Mouse (Mus musculus) forebrain, postnatal 0 days (tissue): Measurements from ENCODE around the gene Nkx6-2. TPM values are rescaled to one million over a fixed set of nuclear protein-coding genes. Genes with fewer than 3 reads are reported as not detected.

Source experiments
- ATAC-seq: fragments of 200-750 bp; cut with Nextera tagmentation; 2 replicates; pipeline ENCODE4 v1.8.0; 2017; ENCODE audit warnings: mild to moderate bottlenecking, moderate library complexity
- DNase-seq: peaks from one replicate; pipeline ENCODE4 v3.0.0-alpha.2; 2015
- H3K27ac ChIP-seq: fragments of 300-500 bp; sonication (generic); 2 replicates; pipeline ENCODE4 v1.5.1; 2014; ENCODE audit warnings: low read depth, mild to moderate bottlenecking, antibody characterized with exemption, low read length, moderate library complexity, mixed read lengths
- H3K27me3 ChIP-seq: fragments of 300-500 bp; sonication (generic); 2 replicates; pipeline ENCODE4 v1.6.1; 2014; ENCODE audit warnings: mild to moderate bottlenecking, low read length, mixed read lengths; ENCODE audit not compliant: insufficient read depth
- H3K36me3 ChIP-seq: fragments of 300-500 bp; sonication (generic); 2 replicates; pipeline ENCODE4 v1.6.1; 2014; ENCODE audit warnings: mild to moderate bottlenecking, moderate library complexity; ENCODE audit not compliant: insufficient read depth
- H3K4me1 ChIP-seq: fragments of 300-500 bp; sonication (generic); 2 replicates; pipeline ENCODE4 v1.6.1; 2014; ENCODE audit warnings: antibody characterized with exemption; ENCODE audit not compliant: insufficient read depth
- H3K4me2 ChIP-seq: fragments of 300-500 bp; sonication (generic); 2 replicates; pipeline ENCODE4 v1.6.1; 2014; ENCODE audit warnings: low read depth, mild to moderate bottlenecking, moderate library complexity
- H3K4me3 ChIP-seq: fragments of 300-500 bp; sonication (generic); 2 replicates; pipeline ENCODE4 v1.5.1; 2014; ENCODE audit warnings: low read depth, low read length, mixed read lengths
- H3K9ac ChIP-seq: fragments of 300-500 bp; sonication (generic); 2 replicates; pipeline ENCODE4 v1.6.1; 2014; ENCODE audit warnings: mild to moderate bottlenecking
- H3K9me3 ChIP-seq: fragments of 300-500 bp; sonication (generic); 2 replicates; pipeline ENCODE4 v1.6.1; 2016; ENCODE audit warnings: low read length
- CTCF ChIP-seq: sonication (generic); IDR thresholded peaks from 2 replicates; pipeline ENCODE4 v1.5.1; 2016; ENCODE audit warnings: antibody characterized with exemption, control low read depth, low read depth
- WGBS: fragments of 180-500 bp; shearing (Covaris S2); extraction: QIAGEN DNeasy Blood & Tissue Kit; methylation state at CpG from one replicate; pipeline ENCODE4 v1.1.7; 2014; 5-methylcytosine and 5-hydroxymethylcytosine counted together
- polyA plus RNA-seq: library from polyadenylated mRNA; unstranded; fragments of >200 nt; fragmentation: Nextera tagmentation; extraction: Ambion mirVana; gene quantifications from 2 replicates; pipeline ENCODE4 v1.2.1, GENCODE M21; 2015
- total RNA-seq: library from RNA; depleted of rRNA; stranded (reverse); fragments of >200 nt; gene quantifications from 2 replicates; pipeline ENCODE4 v1.2.3, GENCODE M21; 2014

Nkx6-2 gene
- total and polyA plus RNA-seq, 2 experiments from 2014 or later, result 1.00 to 1.4 TPM

DNA sequence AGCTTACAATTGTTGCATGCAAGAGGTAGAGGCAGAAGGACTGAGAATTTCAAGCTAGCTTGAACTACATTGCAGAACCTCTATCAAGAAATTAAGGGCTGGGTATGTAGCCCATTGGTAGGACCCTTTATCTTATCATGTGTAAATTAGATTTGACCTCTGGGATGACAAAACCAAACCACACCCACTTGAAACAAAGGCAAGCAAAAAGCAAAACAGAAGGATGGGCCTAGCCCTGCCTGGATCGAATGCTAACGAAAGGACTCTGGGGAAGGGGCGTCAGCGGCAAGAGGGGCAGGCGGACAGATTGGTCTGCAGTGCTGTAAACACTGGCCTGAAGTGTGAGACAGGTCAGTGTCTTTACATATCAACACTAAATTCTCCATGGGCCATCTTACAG lies 8.7 kb upstream of the Nkx6-2 start:
- H3K27ac ChIP-seq, result no peak overlapping the region
- no peaks in the 10 kb centered on the region for H3K4me1 ChIP-seq
- WGBS, result 90% methylated on average over 5 of the region's 5 CpGs
- H3K9ac ChIP-seq, result no peak overlapping the region
- ATAC-seq, result no peak
- H3K27me3 ChIP-seq, result peaks cover 28% of the 10 kb centered on the region
- H3K36me3 ChIP-seq, result no peaks in the 10 kb centered on the region
- H3K4me2 ChIP-seq, result no peak overlapping the region
- no peak overlapping the region for H3K4me3 ChIP-seq
- no peaks in the 10 kb centered on the region for H3K9me3 ChIP-seq
- no peak for DNase-seq
- TF ChIP-seq CTCF, result no peak

DNA sequence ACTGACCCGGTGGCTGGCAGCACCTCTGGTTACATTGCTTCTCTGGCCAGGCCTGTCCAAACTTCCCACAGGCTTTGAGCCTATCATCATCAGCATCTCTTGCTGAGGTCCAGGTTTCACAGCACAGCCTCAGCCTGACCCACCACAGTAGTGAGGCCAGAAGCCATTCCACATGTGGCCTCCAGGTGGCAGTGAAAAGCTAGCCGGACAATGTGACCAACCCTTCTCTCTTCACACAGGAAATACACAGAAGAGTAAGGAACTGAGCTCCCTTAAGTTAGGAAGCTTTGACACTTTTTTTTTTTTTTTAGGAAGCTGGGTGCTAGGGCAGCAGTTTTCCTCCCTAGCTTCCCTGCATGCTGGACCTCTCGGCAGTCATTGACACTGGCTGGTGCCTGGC lies 7.7 kb upstream of the Nkx6-2 start:
- 33% methylated on average over 3 of the region's 3 CpGs for WGBS
- no peak overlapping the region for H3K27ac ChIP-seq
- no peaks in the 10 kb centered on the region for H3K36me3 ChIP-seq
- peak; percentile 71 for TF ChIP-seq CTCF
- no peaks in the 10 kb centered on the region for H3K4me1 ChIP-seq
- DNase-seq (peak; percentile 49), ATAC-seq (no peak)
- H3K4me3 ChIP-seq, result no peak overlapping the region
- H3K27me3 ChIP-seq, result peaks cover 38% of the 10 kb centered on the region
- H3K9me3 ChIP-seq, result no peaks in the 10 kb centered on the region
- H3K9ac ChIP-seq, result no peak overlapping the region
- no peak overlapping the region for H3K4me2 ChIP-seq

DNA sequence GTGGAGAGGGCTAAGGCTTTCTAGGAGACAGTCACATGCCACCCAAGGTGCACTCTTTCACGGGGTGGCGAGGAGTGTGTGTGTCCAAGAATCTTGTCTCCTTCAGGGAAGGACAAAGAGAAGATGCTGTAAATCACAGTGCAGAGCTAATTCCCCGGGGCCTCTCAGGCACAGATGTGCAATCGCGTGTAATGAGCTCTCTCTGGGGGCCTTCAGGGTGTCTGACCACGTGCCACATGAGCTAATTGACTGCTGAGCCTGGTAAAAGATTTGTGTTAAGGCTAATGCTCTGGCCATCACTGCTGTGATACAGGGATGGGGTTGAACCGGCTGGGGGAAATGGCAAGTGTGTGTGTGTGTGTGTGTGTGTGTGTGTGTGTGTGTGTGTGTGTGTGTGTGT lies 5.3 kb upstream of the Nkx6-2 start:
- no peak for ATAC-seq
- Histone ChIP-seq H3K27me3 (peaks cover 49% of the 10 kb centered on the region), H3K9me3 (no peaks in the 10 kb centered on the region)

DNA sequence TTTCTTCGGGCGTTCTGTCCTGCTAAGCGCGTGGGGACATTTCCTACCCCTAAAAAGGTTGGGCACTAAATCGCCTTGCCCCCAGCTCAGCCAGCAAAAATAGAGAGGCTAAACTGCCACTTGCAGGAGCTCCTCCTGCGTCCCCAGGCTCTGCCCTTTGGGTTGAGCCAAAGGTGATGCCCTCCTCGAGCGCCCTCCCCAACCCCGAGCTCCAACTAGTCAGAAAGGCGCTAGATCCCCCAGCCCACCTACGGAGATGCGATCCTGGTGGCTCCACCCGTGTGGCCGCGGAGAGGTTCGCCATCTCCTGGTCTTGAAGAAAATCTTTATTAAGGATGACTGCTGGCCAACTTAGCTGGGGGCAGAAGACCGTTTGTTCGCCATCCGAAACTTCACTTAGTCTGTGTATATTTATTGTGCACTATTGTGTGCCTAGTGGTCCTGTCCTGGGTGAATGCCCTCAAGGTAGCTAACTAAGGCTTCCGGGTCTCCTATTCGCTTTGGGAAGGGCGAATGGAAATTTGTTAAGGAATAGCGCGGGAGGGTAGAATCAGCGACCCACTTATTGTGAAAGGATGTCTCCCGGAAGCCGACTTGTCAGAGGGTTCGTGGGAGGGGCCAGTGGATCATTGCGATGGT lies 2.7 kb upstream of the Nkx6-2 start:
- WGBS, result 4% methylated on average over 29 of the region's 29 CpGs
- DNase-seq (peak; percentile 27), ATAC-seq (no peak)
- H3K9ac ChIP-seq, result no peak overlapping the region
- no peak overlapping the region for H3K4me3 ChIP-seq
- H3K9me3 ChIP-seq, result no peaks in the 10 kb centered on the region
- peaks cover 8% of the 10 kb centered on the region; the same call in 1 of the 2 replicates for H3K4me1 ChIP-seq
- peak; percentile 41 for TF ChIP-seq CTCF
- no peaks in the 10 kb centered on the region for H3K36me3 ChIP-seq
- H3K27me3 ChIP-seq, result peaks cover 57% of the 10 kb centered on the region
- no peak overlapping the region for H3K27ac ChIP-seq
- H3K4me2 ChIP-seq, result no peak overlapping the region

More for the DNA sequence above, 5.3 kb upstream of the Nkx6-2 start:
- H3K36me3 ChIP-seq, result no peaks in the 10 kb centered on the region
- no peak overlapping the region for H3K9ac ChIP-seq
- H3K27ac ChIP-seq, result no peak overlapping the region
- H3K4me3 ChIP-seq, result no peak overlapping the region
- no peaks in the 10 kb centered on the region for H3K4me1 ChIP-seq
- WGBS, result 22% methylated on average over 7 of the region's 7 CpGs
- no peak overlapping the region for H3K4me2 ChIP-seq
- DNase-seq, result no peak
- no peak for TF ChIP-seq CTCF

DNA sequence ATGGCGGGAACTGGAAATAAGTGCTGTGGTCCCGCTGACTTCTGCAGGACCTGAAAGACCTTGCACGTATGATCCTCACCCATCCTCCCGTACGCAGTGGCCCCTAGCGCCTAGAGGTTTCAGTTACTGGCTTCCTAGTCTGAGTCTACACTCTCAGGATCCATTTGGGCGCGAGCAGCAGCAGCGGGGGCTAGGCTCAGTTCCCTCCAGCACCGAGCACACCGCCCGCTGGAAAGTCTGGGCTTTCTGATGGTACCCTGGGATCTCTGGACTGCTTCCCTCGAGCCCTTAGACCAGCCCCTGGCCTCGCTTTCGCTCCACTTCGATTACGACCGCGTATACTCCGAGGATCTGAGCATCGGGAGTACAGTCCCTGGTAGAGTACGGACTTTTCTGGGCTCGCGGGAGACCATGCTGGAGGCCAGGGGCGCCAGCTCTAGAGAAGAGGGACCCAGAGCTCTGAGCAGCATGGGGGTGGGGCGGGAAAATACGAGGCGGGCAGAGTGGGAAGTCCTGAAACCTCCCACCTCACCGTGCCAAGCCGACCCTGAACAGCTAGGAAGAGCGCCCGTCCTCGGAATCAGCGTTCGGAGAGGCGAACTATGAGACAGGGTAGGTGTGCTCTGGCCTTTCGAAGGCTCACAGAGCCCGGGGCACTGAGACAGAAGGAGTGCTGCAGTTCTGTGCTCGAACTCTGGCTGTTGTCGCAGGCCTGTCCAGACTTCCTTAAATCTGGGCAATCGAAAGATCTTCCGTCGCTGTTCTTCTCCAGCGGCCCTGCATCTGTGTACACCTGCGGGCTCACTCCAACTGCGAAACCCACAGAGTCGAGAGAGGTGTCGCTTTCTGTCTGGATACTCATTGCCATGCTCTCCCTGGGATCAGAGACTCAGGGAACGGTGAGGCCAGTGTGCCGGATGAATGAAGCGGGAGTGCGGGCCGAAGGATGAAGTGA lies 1.9 kb upstream of the Nkx6-2 start:
- ATAC-seq, result no peak; the same call in 1 of the 2 replicates
- H3K9me3 ChIP-seq, result no peaks in the 10 kb centered on the region
- peak; percentile 83 for DNase-seq

DNA sequence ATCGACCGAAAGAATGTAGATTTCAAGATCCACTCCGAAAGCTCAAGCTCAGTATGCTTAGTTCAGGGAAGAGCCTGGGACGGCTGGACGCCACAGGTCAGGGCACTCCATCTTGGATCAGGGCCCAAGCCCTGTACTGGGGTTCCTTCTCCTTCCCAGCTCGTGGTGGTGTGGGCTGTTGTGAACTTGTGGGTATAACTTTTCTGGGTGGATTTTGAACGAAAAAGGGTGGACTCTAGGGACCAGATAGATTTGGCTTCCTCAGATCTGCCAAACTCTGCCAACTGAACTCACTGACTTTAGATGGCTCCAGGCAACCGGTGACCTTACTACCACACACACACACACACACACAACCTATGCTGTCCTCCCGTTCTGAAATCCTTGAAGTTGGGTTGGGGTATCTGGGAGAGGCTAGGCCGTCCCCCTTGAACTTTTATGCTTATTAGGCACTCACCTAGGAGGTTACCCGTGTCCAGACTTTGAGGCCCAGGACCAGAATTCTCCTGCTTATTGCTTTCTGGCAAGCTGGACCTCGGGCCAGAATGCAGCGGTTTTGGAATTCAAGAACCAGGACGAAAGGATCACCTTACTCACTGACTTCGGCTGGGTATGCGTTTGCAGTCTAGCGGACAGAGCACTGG lies 619 bp upstream of the Nkx6-2 start:
- DNase-seq, result peak; percentile 34
- Histone ChIP-seq H3K27ac (no peak overlapping the region), H3K4me3 (no peak overlapping the region), H3K9ac (no peak overlapping the region), H3K9me3 (no peaks in the 10 kb centered on the region), H3K4me1 (peaks cover 8% of the 10 kb centered on the region; the same call in 1 of the 2 replicates), H3K4me2 (no peak overlapping the region), H3K36me3 (no peaks in the 10 kb centered on the region), H3K27me3 (peaks cover 64% of the 10 kb centered on the region)
- 10% methylated on average over 17 of the region's 17 CpGs for WGBS
- ATAC-seq, result no peak
- no peak for TF ChIP-seq CTCF

More for the DNA sequence above, 1.9 kb upstream of the Nkx6-2 start:
- Histone ChIP-seq H3K4me2 (no peak overlapping the region), H3K27me3 (peaks cover 63% of the 10 kb centered on the region), H3K36me3 (no peaks in the 10 kb centered on the region), H3K9ac (no peak overlapping the region), H3K4me3 (no peak overlapping the region), H3K4me1 (peaks cover 8% of the 10 kb centered on the region; the same call in 1 of the 2 replicates), H3K27ac (no peak overlapping the region)
- no peak for TF ChIP-seq CTCF
- 2% methylated on average over 53 of the region's 53 CpGs for WGBS
